Mouse (Mus musculus): Measurements from ENCODE around the gene Taar1. TPM values are rescaled to one million over a fixed set of nuclear protein-coding genes. Genes with fewer than 3 reads are reported as not detected.

Taar1 gene
- total RNA-seq, 2 experiments from 2014 or later, result not detected

DNA sequence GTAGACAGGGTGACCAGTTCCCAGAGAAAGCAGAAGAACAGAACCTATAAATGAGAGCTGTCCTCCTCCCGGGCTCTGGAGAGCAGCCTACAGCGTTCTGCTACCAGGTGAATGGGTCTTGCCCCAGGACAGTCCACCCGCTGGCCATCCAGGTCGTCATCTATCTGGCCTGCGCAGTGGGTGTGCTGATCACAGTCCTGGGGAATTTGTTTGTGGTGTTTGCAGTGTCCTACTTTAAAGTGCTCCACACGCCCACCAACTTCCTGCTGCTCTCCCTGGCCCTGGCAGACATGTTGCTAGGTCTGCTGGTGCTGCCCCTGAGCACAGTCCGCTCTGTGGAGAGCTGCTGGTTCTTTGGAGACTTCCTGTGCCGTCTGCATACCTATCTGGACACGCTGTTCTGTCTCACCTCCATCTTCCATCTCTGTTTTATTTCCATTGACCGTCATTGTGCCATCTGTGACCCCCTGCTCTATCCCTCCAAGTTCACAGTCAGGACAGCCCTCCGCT, 50.6 kb downstream of the Taar1 start, which contains the start of gene Taar5:
Taar5 (plus strand) TSS at position 51 of the 510 bp plus-strand sequence.
- ATAC-seq (replicated peaks; ENCODE audit: low FRiP score, poor library complexity, severe bottlenecking), result no peak

Other genes with a start within 250 kb of the Taar1 start
- gene Rps12, start 133.1 kb upstream of the Taar1 start, total RNA-seq (2015; ENCODE audit: low replicate concordance), result 1,063 and 1,343 TPM in 2 replicates
- 294 and 583 TPM in 2 replicates for gene Rps12, start 133.1 kb upstream of the Taar1 start, total RNA-seq (2017; ENCODE audit: low replicate concordance)
- gene Slc18b1, start 123.4 kb upstream of the Taar1 start, total RNA-seq (2015; ENCODE audit: low replicate concordance), result not detected in 2 replicates
- not detected in 2 replicates for gene Slc18b1, start 123.4 kb upstream of the Taar1 start, total RNA-seq (2017; ENCODE audit: low replicate concordance)
- not detected in 2 replicates for gene Vnn3, start 68.9 kb upstream of the Taar1 start, total RNA-seq (2015; ENCODE audit: low replicate concordance)
- 4.5 TPM in 2 replicates for gene Vnn3, start 68.9 kb upstream of the Taar1 start, total RNA-seq (2017; ENCODE audit: low replicate concordance)
- gene Vnn1, start 25.7 kb upstream of the Taar1 start, total RNA-seq (2015; ENCODE audit: low replicate concordance), result not detected in 2 replicates
- not detected in 2 replicates for gene Vnn1, start 25.7 kb upstream of the Taar1 start, total RNA-seq (2017; ENCODE audit: low replicate concordance)
- gene Taar2, start 18.2 kb downstream of the Taar1 start, total RNA-seq (2015; ENCODE audit: low replicate concordance), result not detected in 2 replicates
- gene Taar2, start 18.2 kb downstream of the Taar1 start, total RNA-seq (2017; ENCODE audit: low replicate concordance), result not detected in 2 replicates
- not detected in 2 replicates for gene Taar3, start 29.2 kb downstream of the Taar1 start, total RNA-seq (2015; ENCODE audit: low replicate concordance)
- gene Taar3, start 29.2 kb downstream of the Taar1 start, total RNA-seq (2017; ENCODE audit: low replicate concordance), result not detected in 2 replicates
- not detected in 2 replicates for gene Taar4, start 40.1 kb downstream of the Taar1 start, total RNA-seq (2015; ENCODE audit: low replicate concordance)
- gene Taar4, start 40.1 kb downstream of the Taar1 start, total RNA-seq (2017; ENCODE audit: low replicate concordance), result not detected in 2 replicates
- gene Taar5, start 50.4 kb downstream of the Taar1 start, total RNA-seq (2015; ENCODE audit: low replicate concordance), result not detected in 2 replicates
- not detected in 2 replicates for gene Taar5, start 50.4 kb downstream of the Taar1 start, total RNA-seq (2017; ENCODE audit: low replicate concordance)
- gene Taar6, start 65.3 kb downstream of the Taar1 start, total RNA-seq (2015; ENCODE audit: low replicate concordance), result not detected in 2 replicates
- not detected in 2 replicates for gene Taar6, start 65.3 kb downstream of the Taar1 start, total RNA-seq (2017; ENCODE audit: low replicate concordance)
- gene Taar7a, start 73.1 kb downstream of the Taar1 start, total RNA-seq (2015; ENCODE audit: low replicate concordance), result not detected in 2 replicates
- gene Taar7a, start 73.1 kb downstream of the Taar1 start, total RNA-seq (2017; ENCODE audit: low replicate concordance), result not detected in 2 replicates
- not detected in 2 replicates for gene Taar7b, start 79.6 kb downstream of the Taar1 start, total RNA-seq (2015; ENCODE audit: low replicate concordance)
- not detected in 2 replicates for gene Taar7b, start 79.6 kb downstream of the Taar1 start, total RNA-seq (2017; ENCODE audit: low replicate concordance)
- gene Taar7d, start 106.9 kb downstream of the Taar1 start, total RNA-seq (2015; ENCODE audit: low replicate concordance), result not detected in 2 replicates
- gene Taar7d, start 106.9 kb downstream of the Taar1 start, total RNA-seq (2017; ENCODE audit: low replicate concordance), result not detected in 2 replicates
- gene Taar7e, start 117.3 kb downstream of the Taar1 start, total RNA-seq (2015; ENCODE audit: low replicate concordance), result not detected in 2 replicates
- not detected in 2 replicates for gene Taar7e, start 117.3 kb downstream of the Taar1 start, total RNA-seq (2017; ENCODE audit: low replicate concordance)
- gene Taar7f, start 129.2 kb downstream of the Taar1 start, total RNA-seq (2015; ENCODE audit: low replicate concordance), result not detected in 2 replicates
- not detected in 2 replicates for gene Taar7f, start 129.2 kb downstream of the Taar1 start, total RNA-seq (2017; ENCODE audit: low replicate concordance)
- not detected in 2 replicates for gene Taar8a, start 156.1 kb downstream of the Taar1 start, total RNA-seq (2015; ENCODE audit: low replicate concordance)
- gene Taar8a, start 156.1 kb downstream of the Taar1 start, total RNA-seq (2017; ENCODE audit: low replicate concordance), result not detected in 2 replicates
- not detected in 2 replicates for gene Taar8b, start 171.9 kb downstream of the Taar1 start, total RNA-seq (2015; ENCODE audit: low replicate concordance)
- not detected in 2 replicates for gene Taar8b, start 171.9 kb downstream of the Taar1 start, total RNA-seq (2017; ENCODE audit: low replicate concordance)
- gene Taar8c, start 181.6 kb downstream of the Taar1 start, total RNA-seq (2015; ENCODE audit: low replicate concordance), result not detected in 2 replicates
- gene Taar8c, start 181.6 kb downstream of the Taar1 start, total RNA-seq (2017; ENCODE audit: low replicate concordance), result not detected in 2 replicates
- gene Taar9, start 189.2 kb downstream of the Taar1 start, total RNA-seq (2015; ENCODE audit: low replicate concordance), result not detected in 2 replicates
- gene Taar9, start 189.2 kb downstream of the Taar1 start, total RNA-seq (2017; ENCODE audit: low replicate concordance), result not detected in 2 replicates
- 25.1 and 25.4 TPM in 2 replicates for gene Stx7, start 228.9 kb downstream of the Taar1 start, total RNA-seq (2015; ENCODE audit: low replicate concordance)
- 23.7 and 25.3 TPM in 2 replicates for gene Stx7, start 228.9 kb downstream of the Taar1 start, total RNA-seq (2017; ENCODE audit: low replicate concordance)